Mouse (Mus musculus) hindbrain, embryonic 13.5 days (tissue): ENCODE measurements at regions not wholly inside any gene's neighbourhood (a gene's known extent, or its start where the extent isn't known, plus 50 kb on each side); places are given as distances from the start of the nearest gene placed in this dataset.
"Not testable (repeated sequence)": the region's sequence is repeated elsewhere in the genome, so short reads cannot be mapped to it uniquely, and the experiment has no call there.

Experiments
- ATAC-seq: fragments of 200-750 bp; cut with Nextera tagmentation; 2 replicates; pipeline ENCODE4 v1.8.0; 2017; ENCODE audit warnings: moderate TSS enrichment; ENCODE audit not compliant: low FRiP score
- H3K27ac ChIP-seq: fragments of 300-500 bp; sonication (generic); 2 replicates; pipeline ENCODE4 v1.5.1; 2015; ENCODE audit warnings: inconsistent platforms, mild to moderate bottlenecking, moderate library complexity
- H3K27me3 ChIP-seq: fragments of 300-500 bp; sonication (generic); 2 replicates; pipeline ENCODE4 v1.6.1; 2015; ENCODE audit warnings: mild to moderate bottlenecking, inconsistent platforms
- H3K36me3 ChIP-seq: fragments of 300-500 bp; sonication (generic); 2 replicates; pipeline ENCODE4 v1.6.1; 2015; ENCODE audit warnings: mild to moderate bottlenecking, inconsistent platforms
- H3K4me1 ChIP-seq: fragments of 300-500 bp; sonication (generic); replicated peaks from 2 replicates; pipeline ENCODE4 v1.6.1; 2015; ENCODE audit warnings: inconsistent platforms
- H3K4me2 ChIP-seq: fragments of 300-500 bp; sonication (generic); 2 replicates; pipeline ENCODE4 v1.6.1; 2015; ENCODE audit warnings: inconsistent platforms, mild to moderate bottlenecking, moderate library complexity
- H3K4me3 ChIP-seq: fragments of 300-500 bp; sonication (generic); 2 replicates; pipeline ENCODE4 v1.5.1; 2015; ENCODE audit warnings: mild to moderate bottlenecking, inconsistent platforms
- H3K9ac ChIP-seq: fragments of 300-500 bp; sonication (generic); 2 replicates; pipeline ENCODE4 v1.6.1; 2015; ENCODE audit warnings: mild to moderate bottlenecking, inconsistent platforms
- H3K9me3 ChIP-seq: fragments of 300-500 bp; sonication (generic); 2 replicates; pipeline ENCODE4 v1.6.1; 2016; ENCODE audit warnings: inconsistent platforms
- WGBS: fragments of 180-500 bp; shearing (Covaris S2); methylation state at CpG from one replicate; pipeline ENCODE4 v1.1.7; 2015; 5-methylcytosine and 5-hydroxymethylcytosine counted together

- Histone ChIP-seq H3K4me2 (no peak overlapping the region), H3K27me3 (no peaks in the 10 kb centered on the region), H3K9ac (no peak overlapping the region), H3K27ac (no peak overlapping the region), H3K9me3 (no peaks in the 10 kb centered on the region), H3K4me1 (no peaks in the 10 kb centered on the region), H3K36me3 (no peaks in the 10 kb centered on the region), H3K4me3 (no peak overlapping the region)
- 92% methylated on average over 2 of the region's 2 CpGs for WGBS
- no peak for ATAC-seq
Observed at GRCm38 (mm10) chr13:81020811-81021210, 137.6 kb downstream of the Arrdc3 start.

- H3K36me3 ChIP-seq, result no peaks in the 10 kb centered on the region
- no peak overlapping the region for H3K4me3 ChIP-seq
- 82% methylated on average over 1 of the region's 1 CpGs for WGBS
- H3K27ac ChIP-seq, result no peak overlapping the region
- H3K4me1 ChIP-seq, result no peaks in the 10 kb centered on the region
- no peaks in the 10 kb centered on the region for H3K9me3 ChIP-seq
- H3K4me2 ChIP-seq, result no peak overlapping the region
- no peak for ATAC-seq
- H3K9ac ChIP-seq, result no peak overlapping the region
- H3K27me3 ChIP-seq, result no peaks in the 10 kb centered on the region
Observed at GRCm38 (mm10) chr13:81022410-81022809, 139.2 kb downstream of the Arrdc3 start.

GRCm38 (mm10) chr13:81025241-81025760 lies 142.1 kb downstream of the Arrdc3 start:
- WGBS, result 92% methylated on average over 14 of the region's 14 CpGs
- not testable (repeated sequence) for H3K4me2 ChIP-seq, ATAC-seq, H3K27ac ChIP-seq, H3K4me1 ChIP-seq, H3K9ac ChIP-seq, H3K9me3 ChIP-seq, H3K27me3 ChIP-seq, H3K4me3 ChIP-seq, H3K36me3 ChIP-seq

- no peak for ATAC-seq
- 94% methylated on average over 1 of the region's 1 CpGs for whole genome bisulfite sequencing
Observed at GRCm38 (mm10) chr13:81037316-81037715, 154.1 kb downstream of the Arrdc3 start.

GRCm38 (mm10) chr13:81038736-81039135 lies 155.6 kb downstream of the Arrdc3 start:
- Histone ChIP-seq H3K4me1 (no peaks in the 10 kb centered on the region), H3K4me2 (no peak overlapping the region), H3K27me3 (no peaks in the 10 kb centered on the region), H3K4me3 (no peak overlapping the region), H3K27ac (no peak overlapping the region), H3K9me3 (no peaks in the 10 kb centered on the region), H3K36me3 (no peaks in the 10 kb centered on the region), H3K9ac (no peak overlapping the region)
- ATAC-seq, result no peak
- 75% methylated on average over 4 of the region's 4 CpGs for WGBS

More at GRCm38 (mm10) chr13:81037316-81037715, 154.1 kb downstream of the Arrdc3 start:
- H3K4me1 ChIP-seq, result no peaks in the 10 kb centered on the region
- no peaks in the 10 kb centered on the region for H3K27me3 ChIP-seq
- H3K4me2 ChIP-seq, result no peak overlapping the region
- H3K9me3 ChIP-seq, result no peaks in the 10 kb centered on the region
- no peak overlapping the region for H3K4me3 ChIP-seq
- H3K27ac ChIP-seq, result no peak overlapping the region
- H3K9ac ChIP-seq, result no peak overlapping the region
- H3K36me3 ChIP-seq, result no peaks in the 10 kb centered on the region

GRCm38 (mm10) chr13:81040494-81040893 lies 157.3 kb downstream of the Arrdc3 start:
- H3K9ac ChIP-seq, result no peak overlapping the region
- no peaks in the 10 kb centered on the region for H3K9me3 ChIP-seq
- H3K27me3 ChIP-seq, result no peaks in the 10 kb centered on the region
- no peak for ATAC-seq
- no peak overlapping the region for H3K27ac ChIP-seq
- H3K4me3 ChIP-seq, result no peak overlapping the region
- no peak overlapping the region for H3K4me2 ChIP-seq
- H3K4me1 ChIP-seq, result no peaks in the 10 kb centered on the region
- H3K36me3 ChIP-seq, result no peaks in the 10 kb centered on the region

- WGBS, result 74% methylated on average over 3 of the region's 3 CpGs
- H3K9ac ChIP-seq, result no peak overlapping the region
- H3K36me3 ChIP-seq, result no peaks in the 10 kb centered on the region
- ATAC-seq, result no peak
- no peak overlapping the region for H3K4me3 ChIP-seq
- H3K4me1 ChIP-seq, result no peaks in the 10 kb centered on the region
- no peaks in the 10 kb centered on the region for H3K27me3 ChIP-seq
- no peaks in the 10 kb centered on the region for H3K9me3 ChIP-seq
- H3K27ac ChIP-seq, result no peak overlapping the region
- H3K4me2 ChIP-seq, result no peak overlapping the region
Observed at GRCm38 (mm10) chr13:81041646-81042045, 158.5 kb downstream of the Arrdc3 start.
